Mouse (Mus musculus) small intestine, adult 2 months (tissue): ENCODE results near the gene Ubtf. TPM values are rescaled to one million over a fixed set of nuclear protein-coding genes. Genes with fewer than 3 reads are reported as not detected.
A peak's percentile ranks its signal among the peaks of the same experiment; 100 is the strongest.

Source experiments
- H3K27ac ChIP-seq: fragments of 200-500 bp; 2 replicates; pipeline ENCODE4 v1.5.1; 2012; ENCODE audit warnings: low read depth, low read length, control low read depth, inconsistent platforms; ENCODE audit not compliant: insufficient read depth
- H3K27me3 ChIP-seq: fragments of 200-500 bp; 2 replicates; pipeline ENCODE4 v1.6.1; 2012; ENCODE audit warnings: mild to moderate bottlenecking, moderate library complexity, low read length, inconsistent platforms; ENCODE audit not compliant: control insufficient read depth, insufficient read depth
- H3K36me3 ChIP-seq: fragments of 200-500 bp; 2 replicates; pipeline ENCODE4 v1.6.1; 2012; ENCODE audit warnings: mild to moderate bottlenecking, low read length, control low read depth, inconsistent platforms; ENCODE audit not compliant: control insufficient read depth, insufficient read depth
- H3K4me1 ChIP-seq: fragments of 200-500 bp; 2 replicates; pipeline ENCODE4 v1.6.1; 2012; ENCODE audit warnings: low read length, inconsistent platforms, mixed read lengths; ENCODE audit not compliant: control insufficient read depth, insufficient read depth, insufficient read length
- H3K4me3 ChIP-seq: fragments of 200-500 bp; 2 replicates; pipeline ENCODE4 v1.5.1; 2012; ENCODE audit warnings: low read depth, mild to moderate bottlenecking, control low read depth, inconsistent platforms, low read length, moderate library complexity
- CTCF ChIP-seq: fragments of 200-500 bp; IDR thresholded peaks from 2 replicates; pipeline ENCODE4 v1.5.1; 2012; ENCODE audit warnings: low read depth, mild to moderate bottlenecking, control low read depth, inconsistent platforms, low read length, moderate library complexity, mixed read lengths; ENCODE audit not compliant: insufficient replicate concordance, insufficient read length; ENCODE audit errors: extremely low read depth
- POLR2A ChIP-seq: fragments of 200-500 bp; IDR thresholded peaks from 2 replicates; pipeline ENCODE4 v1.6.1; 2012; ENCODE audit warnings: low read depth, mild to moderate bottlenecking, control low read depth, inconsistent platforms, low read length, moderate library complexity
- WGBS: fragments of 180-500 bp; shearing (Covaris S2); methylation state at CpG from one replicate; pipeline ENCODE4 v1.1.7; 2018; 5-methylcytosine and 5-hydroxymethylcytosine counted together
- polyA plus RNA-seq: library from polyadenylated mRNA; depleted of rRNA; stranded (reverse); fragments of >200 nt; gene quantifications from 2 replicates; pipeline ENCODE4 v1.2.3, GENCODE M21; 2012

The Ubtf gene
- polyA plus RNA-seq, 1 experiment, result 17.6 TPM

GRCm38 (mm10) chr11:102329518-102329917 lies 10.0 kb upstream of the Ubtf start:
- H3K4me3 ChIP-seq, result no peak overlapping the region
- H3K36me3 ChIP-seq, result no peaks in the 10 kb centered on the region
- TF ChIP-seq POLR2A (no peak), CTCF (no peak)
- no peaks in the 10 kb centered on the region for H3K4me1 ChIP-seq
- H3K27ac ChIP-seq, result no peak overlapping the region
- no peaks in the 10 kb centered on the region for H3K27me3 ChIP-seq

GRCm38 (mm10) chr11:102327839-102328238 lies 8.3 kb upstream of the Ubtf start:
- H3K27ac ChIP-seq, result no peak overlapping the region
- H3K36me3 ChIP-seq, result no peaks in the 10 kb centered on the region
- no peaks in the 10 kb centered on the region for H3K4me1 ChIP-seq
- TF ChIP-seq CTCF, result no peak
- TF ChIP-seq POLR2A, result no peak
- WGBS, result 77% methylated on average over 7 of the region's 7 CpGs
- H3K4me3 ChIP-seq, result no peak overlapping the region
- no peaks in the 10 kb centered on the region for H3K27me3 ChIP-seq

GRCm38 (mm10) chr11:102327250-102327649 lies 7.7 kb upstream of the Ubtf start:
- TF ChIP-seq CTCF (no peak), POLR2A (no peak)
- Histone ChIP-seq H3K4me1 (no peaks in the 10 kb centered on the region), H3K27ac (no peak overlapping the region), H3K36me3 (no peaks in the 10 kb centered on the region), H3K27me3 (no peaks in the 10 kb centered on the region), H3K4me3 (no peak overlapping the region)
- WGBS, result 58% methylated on average over 5 of the region's 5 CpGs

GRCm38 (mm10) chr11:102323516-102323915 lies 4.0 kb upstream of the Ubtf start:
- no peaks in the 10 kb centered on the region for H3K27me3 ChIP-seq
- H3K4me1 ChIP-seq, result peaks cover 5% of the 10 kb centered on the region
- H3K4me3 ChIP-seq, result no peak overlapping the region
- TF ChIP-seq POLR2A (no peak), CTCF (no peak)
- H3K36me3 ChIP-seq, result no peaks in the 10 kb centered on the region
- WGBS, result 50% methylated on average over 1 of the region's 1 CpGs
- no peak overlapping the region for H3K27ac ChIP-seq

- WGBS, result 90% methylated on average over 6 of the region's 6 CpGs
- H3K27ac ChIP-seq, result no peak overlapping the region
- no peak for TF ChIP-seq POLR2A
- no peak for TF ChIP-seq CTCF
- H3K27me3 ChIP-seq, result no peaks in the 10 kb centered on the region
- H3K4me1 ChIP-seq, result peaks cover 5% of the 10 kb centered on the region
- no peaks in the 10 kb centered on the region for H3K36me3 ChIP-seq
- H3K4me3 ChIP-seq, result no peak overlapping the region
Observed at GRCm38 (mm10) chr11:102321931-102322330, 2.4 kb upstream of the Ubtf start.

- WGBS, result 16% methylated on average over 10 of the region's 10 CpGs
- H3K4me1 ChIP-seq, result peaks cover 11% of the 10 kb centered on the region
- TF ChIP-seq CTCF (no peak), POLR2A (no peak)
- peak overlapping the region; percentile 100 for H3K4me3 ChIP-seq
- H3K36me3 ChIP-seq, result peaks cover 1% of the 10 kb centered on the region; the same call in 1 of the 2 replicates
- H3K27me3 ChIP-seq, result no peaks in the 10 kb centered on the region
- H3K27ac ChIP-seq, result peak overlapping the region; percentile 77
Observed at GRCm38 (mm10) chr11:102320686-102321005, 1.1 kb upstream of the Ubtf start.

- H3K27me3 ChIP-seq, result no peaks in the 10 kb centered on the region
- TF ChIP-seq CTCF, result no peak
- TF ChIP-seq POLR2A, result peak; percentile 78
- H3K4me3 ChIP-seq, result peak overlapping the region; percentile 100
- H3K4me1 ChIP-seq, result peaks cover 14% of the 10 kb centered on the region
- 1% methylated on average over 38 of the region's 38 CpGs for WGBS
- peak overlapping the region; percentile 95 for H3K27ac ChIP-seq
- peaks cover 2% of the 10 kb centered on the region; the same call in 1 of the 2 replicates for H3K36me3 ChIP-seq
Observed at GRCm38 (mm10) chr11:102319941-102320685, 571 bp upstream of the Ubtf start.
